Mouse (Mus musculus) heart, embryonic 16.5 days (tissue): ENCODE measurements at regions not wholly inside any gene's neighbourhood (a gene's known extent, or its start where the extent isn't known, plus 50 kb on each side); places are given as distances from the start of the nearest gene placed in this dataset.
A peak's percentile ranks its signal among the peaks of the same experiment; 100 is the strongest.

ENCODE experiments used
- ATAC-seq: fragments of 200-750 bp; cut with Nextera tagmentation; replicated peaks from 2 replicates; pipeline ENCODE4 v1.8.0; 2017; ENCODE audit warnings: moderate number of reproducible peaks; ENCODE audit not compliant: insufficient read depth, low FRiP score; ENCODE audit errors: extremely low read depth
- H3K27ac ChIP-seq: fragments of 300-500 bp; sonication (generic); 2 replicates; pipeline ENCODE4 v1.5.1; 2014; ENCODE audit warnings: mild to moderate bottlenecking, low read length, control low read depth, moderate library complexity
- H3K27me3 ChIP-seq: fragments of 300-500 bp; sonication (generic); 2 replicates; pipeline ENCODE4 v1.6.1; 2014; ENCODE audit warnings: low read length, mixed read lengths; ENCODE audit not compliant: control insufficient read depth, insufficient read depth
- H3K36me3 ChIP-seq: fragments of 300-500 bp; sonication (generic); 2 replicates; pipeline ENCODE4 v1.6.1; 2014; ENCODE audit not compliant: control insufficient read depth, insufficient read depth
- H3K4me1 ChIP-seq: fragments of 300-500 bp; sonication (generic); 2 replicates; pipeline ENCODE4 v1.6.1; 2014; ENCODE audit warnings: low read length, mixed read lengths; ENCODE audit not compliant: control insufficient read depth, insufficient read depth
- H3K4me2 ChIP-seq: fragments of 300-500 bp; sonication (generic); 2 replicates; pipeline ENCODE4 v1.6.1; 2014; ENCODE audit warnings: low read depth, mild to moderate bottlenecking, control low read depth, low read length
- H3K4me3 ChIP-seq: fragments of 300-500 bp; sonication (generic); 2 replicates; pipeline ENCODE4 v1.5.1; 2014; ENCODE audit warnings: mild to moderate bottlenecking, control low read depth, low read length
- H3K9ac ChIP-seq: fragments of 300-500 bp; sonication (generic); 2 replicates; pipeline ENCODE4 v1.6.1; 2014; ENCODE audit warnings: low read length, control low read depth
- H3K9me3 ChIP-seq: fragments of 300-500 bp; sonication (generic); replicated peaks from 2 replicates; pipeline ENCODE4 v1.6.1; 2016; ENCODE audit warnings: low read length; ENCODE audit not compliant: control insufficient read depth
- WGBS: fragments of 180-500 bp; shearing (Covaris S2); extraction: QIAGEN DNeasy Blood & Tissue Kit; methylation state at CpG from one replicate; pipeline ENCODE4 v1.1.7; 2014; 5-methylcytosine and 5-hydroxymethylcytosine counted together

DNA sequence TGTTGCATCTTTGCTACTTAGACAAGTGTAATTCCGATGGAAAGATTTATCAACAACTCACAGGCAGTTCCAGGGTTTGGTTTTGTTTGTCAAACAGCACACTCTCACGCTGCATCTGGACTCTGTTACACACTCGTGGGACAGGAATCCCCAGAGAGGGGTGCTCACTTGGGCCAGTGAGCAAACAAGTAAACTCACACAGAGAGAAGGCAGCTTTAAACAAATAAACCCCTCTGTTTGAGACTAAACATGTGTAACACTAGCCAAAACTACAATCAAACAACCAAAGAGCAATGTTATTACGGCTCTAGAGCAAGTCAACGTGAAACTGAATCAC is 65.0 kb upstream of the Tmco5 start:
- 56% methylated on average over 5 of the region's 5 CpGs for WGBS
- Histone ChIP-seq H3K4me1 (peaks cover 6% of the 10 kb centered on the region), H3K27ac (no peak overlapping the region), H3K9ac (no peak overlapping the region), H3K36me3 (no peaks in the 10 kb centered on the region), H3K27me3 (no peaks in the 10 kb centered on the region), H3K4me2 (no peak overlapping the region), H3K4me3 (no peak overlapping the region), H3K9me3 (no peaks in the 10 kb centered on the region)
- ATAC-seq, result no peak

DNA sequence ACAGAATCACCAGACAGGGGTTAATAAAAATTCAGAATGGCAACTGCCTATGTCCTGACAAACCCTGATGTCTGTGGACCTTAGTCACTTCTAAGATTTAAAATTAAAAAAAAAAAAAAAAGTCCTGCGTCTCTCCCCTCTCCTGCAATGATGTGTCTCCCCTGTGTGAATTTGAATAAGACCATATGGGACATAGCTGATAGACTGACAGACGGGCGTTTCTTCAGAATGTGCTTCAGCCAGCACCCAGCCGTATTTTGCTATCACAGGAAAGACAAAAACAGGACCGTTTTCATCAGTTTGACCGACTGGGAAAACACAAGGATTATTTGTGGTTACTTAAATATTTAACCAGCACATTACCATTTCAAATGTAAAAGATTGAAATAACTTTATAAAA is 61.4 kb upstream of the Tmco5 start:
- Histone ChIP-seq H3K27ac (no peak overlapping the region), H3K4me3 (no peak overlapping the region), H3K4me2 (no peak overlapping the region; the same call in 1 of the 2 replicates), H3K9ac (no peak overlapping the region), H3K9me3 (no peaks in the 10 kb centered on the region), H3K36me3 (no peaks in the 10 kb centered on the region), H3K27me3 (no peaks in the 10 kb centered on the region), H3K4me1 (peaks cover 15% of the 10 kb centered on the region)
- no peak for ATAC-seq
- 66% methylated on average over 6 of the region's 6 CpGs for WGBS

DNA sequence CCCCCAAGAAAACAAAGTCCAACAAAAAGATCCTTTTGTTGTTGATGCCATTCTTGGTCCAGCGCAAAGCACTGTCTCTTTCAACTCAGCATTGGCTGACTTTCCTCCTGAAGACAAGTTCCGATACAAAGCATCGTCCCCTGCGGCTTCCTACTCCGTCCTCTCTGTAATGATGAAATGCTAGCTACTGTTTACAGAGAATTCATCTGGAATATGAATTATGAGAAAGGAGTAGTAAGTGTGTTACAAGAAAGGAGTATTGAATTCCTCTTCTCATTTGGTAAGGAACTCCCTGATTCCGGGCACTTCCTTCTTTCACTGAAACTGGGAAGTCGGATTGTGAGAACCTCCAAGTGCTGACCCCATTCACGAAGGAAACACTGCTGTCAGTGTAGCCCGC is 60.9 kb upstream of the Tmco5 start:
- H3K4me1 ChIP-seq, result peaks cover 15% of the 10 kb centered on the region
- H3K27ac ChIP-seq, result no peak overlapping the region
- H3K4me2 ChIP-seq, result no peak overlapping the region; the same call in 1 of the 2 replicates
- no peaks in the 10 kb centered on the region for H3K36me3 ChIP-seq
- no peaks in the 10 kb centered on the region for H3K27me3 ChIP-seq
- no peaks in the 10 kb centered on the region for H3K9me3 ChIP-seq
- 67% methylated on average over 9 of the region's 9 CpGs for WGBS
- no peak for ATAC-seq
- no peak overlapping the region for H3K4me3 ChIP-seq
- H3K9ac ChIP-seq, result no peak overlapping the region

DNA sequence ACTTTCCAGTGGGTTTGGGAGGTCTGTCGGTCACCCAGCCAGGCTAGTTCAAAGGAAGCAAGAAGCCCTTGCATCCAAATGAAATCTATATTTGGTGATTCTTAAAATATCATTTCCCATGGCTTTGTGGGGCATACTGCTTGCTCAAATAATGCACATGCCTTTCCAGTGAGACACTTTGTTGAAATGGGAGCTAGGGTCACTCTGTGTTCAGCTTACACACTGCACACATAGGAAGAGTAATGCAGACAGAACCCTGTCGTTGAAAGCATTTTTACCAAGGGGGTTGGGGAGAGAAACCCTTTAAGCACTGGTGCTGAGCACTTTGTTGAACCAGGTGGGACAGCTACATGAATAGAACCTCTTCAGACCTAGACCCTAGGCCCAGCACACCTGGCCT is 59.9 kb upstream of the Tmco5 start:
- Histone ChIP-seq H3K4me1 (peaks cover 12% of the 10 kb centered on the region), H3K27ac (peak overlapping the region; percentile 74), H3K36me3 (no peaks in the 10 kb centered on the region), H3K4me2 (no peak overlapping the region), H3K27me3 (no peaks in the 10 kb centered on the region), H3K4me3 (no peak overlapping the region), H3K9ac (no peak overlapping the region), H3K9me3 (no peaks in the 10 kb centered on the region)
- 18% methylated on average over 2 of the region's 2 CpGs for WGBS
- peak; percentile 69 for ATAC-seq

DNA sequence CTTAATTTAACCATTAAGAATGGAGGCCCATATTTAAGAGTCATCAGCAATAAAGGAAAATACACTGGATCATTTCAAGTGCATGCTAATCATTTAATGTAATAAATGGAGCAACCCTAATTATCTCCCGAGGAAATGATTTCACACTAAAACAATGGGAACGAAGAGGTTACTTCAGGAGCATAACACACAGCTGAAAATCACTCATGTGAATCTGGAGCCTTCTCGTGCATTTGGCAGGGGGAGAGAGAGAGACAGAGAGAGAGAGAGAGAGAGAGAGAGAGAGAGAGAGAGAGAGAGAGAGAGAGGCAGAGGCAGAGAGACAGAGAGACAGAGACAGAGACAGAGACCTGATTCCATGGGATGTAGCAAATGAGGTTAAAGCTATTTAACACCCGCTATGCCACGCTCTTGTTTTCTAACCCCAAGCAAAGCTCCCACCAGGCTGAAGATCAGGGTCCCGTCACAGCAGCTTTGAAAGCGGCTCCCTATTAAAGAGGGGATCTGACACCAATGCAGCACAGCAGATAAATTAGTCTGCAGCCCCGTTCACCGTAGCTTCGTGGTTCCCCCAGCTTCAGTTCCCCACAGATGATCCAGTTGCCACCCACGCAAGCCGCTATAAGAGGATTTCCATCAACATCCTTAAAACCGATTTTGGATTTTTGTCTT is 59.3 kb upstream of the Tmco5 start:
- ATAC-seq, result no peak
- 56% methylated on average over 13 of the region's 13 CpGs for WGBS
- Histone ChIP-seq H3K9me3 (no peaks in the 10 kb centered on the region), H3K27me3 (no peaks in the 10 kb centered on the region), H3K4me2 (no peak overlapping the region), H3K4me1 (peaks cover 12% of the 10 kb centered on the region), H3K4me3 (no peak overlapping the region), H3K9ac (no peak overlapping the region), H3K27ac (peak overlapping the region; percentile 74), H3K36me3 (no peaks in the 10 kb centered on the region)

DNA sequence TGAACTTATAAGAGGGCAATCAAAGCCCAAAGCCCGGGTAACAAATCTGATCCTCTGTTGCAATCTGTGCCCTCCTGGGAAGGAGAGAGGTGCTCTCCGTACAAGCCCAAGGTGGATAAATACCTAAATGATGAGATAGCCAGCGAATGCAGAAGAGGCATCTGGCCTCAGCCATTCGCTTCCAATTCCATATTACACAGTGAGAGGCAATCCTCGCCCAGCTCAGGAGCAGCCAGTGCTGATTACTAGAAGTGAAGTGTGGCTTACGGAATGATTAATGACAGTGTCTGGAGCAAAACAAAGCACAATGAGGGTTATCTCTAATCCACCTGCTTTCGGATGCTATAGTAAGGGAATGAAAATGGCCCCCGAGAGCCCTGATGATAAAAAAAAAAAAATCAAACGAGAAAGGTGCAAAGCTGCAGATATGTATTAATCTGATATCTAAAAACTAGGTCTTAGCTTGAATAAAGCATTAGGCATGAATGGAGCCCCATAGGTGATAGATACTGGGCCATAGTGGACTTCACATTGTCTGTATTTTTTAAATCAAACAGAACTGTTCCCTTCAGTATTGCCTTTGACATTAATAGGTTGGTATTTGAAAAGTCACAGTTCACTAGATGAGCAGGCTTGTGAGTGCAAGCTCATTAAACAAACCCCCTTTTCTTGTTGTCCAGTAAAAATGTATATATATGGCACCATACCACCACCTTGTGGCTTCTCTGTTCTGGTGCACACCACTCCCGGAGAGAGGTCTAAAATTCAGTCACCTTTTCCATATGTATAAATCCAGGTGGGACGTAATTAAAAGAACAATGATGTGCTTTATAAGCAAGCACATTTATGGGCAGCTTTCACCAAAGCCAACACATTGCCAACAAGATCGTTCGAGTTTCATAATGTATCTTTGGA is 57.4 kb upstream of the Tmco5 start:
- peaks cover 15% of the 10 kb centered on the region for H3K4me1 ChIP-seq
- no peak overlapping the region for H3K27ac ChIP-seq
- no peak overlapping the region for H3K4me2 ChIP-seq
- 45% methylated on average over 13 of the region's 13 CpGs for WGBS
- no peak overlapping the region for H3K4me3 ChIP-seq
- H3K9ac ChIP-seq, result no peak overlapping the region
- H3K36me3 ChIP-seq, result no peaks in the 10 kb centered on the region
- H3K9me3 ChIP-seq, result no peaks in the 10 kb centered on the region
- H3K27me3 ChIP-seq, result no peaks in the 10 kb centered on the region
- no peak for ATAC-seq
